Mouse (Mus musculus): ENCODE data around the gene Dazl.

DNA sequence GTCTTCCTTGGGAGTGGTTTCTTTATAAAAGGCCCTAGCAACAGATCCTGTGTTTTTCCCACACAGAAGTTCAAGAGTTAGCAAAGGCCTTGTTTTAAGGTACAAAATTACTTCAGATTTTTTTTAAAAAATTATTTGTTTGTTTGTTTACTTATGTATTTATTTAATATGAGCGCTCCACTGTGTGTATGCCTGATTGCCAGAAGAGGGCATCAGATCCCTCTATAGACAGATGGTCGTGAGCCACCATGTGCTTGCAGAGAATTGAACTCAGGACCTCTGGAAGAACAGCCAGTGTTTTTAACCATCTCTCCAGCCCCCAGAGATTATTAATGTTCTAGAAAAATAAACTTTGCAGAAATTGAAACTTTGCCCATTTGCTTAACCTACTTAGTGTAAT lies 42.3 kb upstream of the Dazl start:
- TF ChIP-seq POLR2A (IDR thresholded peaks at IDR 0.05; ENCODE audit: extremely low read depth, insufficient read depth, low read length) (no peak), CTCF (IDR thresholded peaks at IDR 0.05; ENCODE audit: low read depth, low read length) (no peak)

Measured in liver, adult 2 months (tissue).